Mouse (Mus musculus) ES-E14 (cell line): ENCODE results near the gene Ctsz. TPM values are rescaled to one million over a fixed set of nuclear protein-coding genes. Genes with fewer than 3 reads are reported as not detected.

Experiments used
- DNase-seq: peaks from one replicate; pipeline ENCODE4 v3.0.0-alpha.2; 2013; ENCODE audit warnings: low read depth, low spot score
- H3K27ac ChIP-seq: 2 replicates; pipeline ENCODE4 v1.5.1; 2012; ENCODE audit warnings: low read depth, mild to moderate bottlenecking, low read length, moderate library complexity, mixed read lengths; ENCODE audit not compliant: poor library complexity, insufficient read depth, severe bottlenecking
- H3K36me3 ChIP-seq: 2 replicates; pipeline ENCODE4 v1.6.1; 2012; ENCODE audit warnings: mild to moderate bottlenecking, low read length, moderate library complexity, mixed read lengths; ENCODE audit not compliant: control insufficient read depth, poor library complexity, insufficient read depth, severe bottlenecking
- H3K4me1 ChIP-seq, 2 experiments: fragments of 150-350 bp in 1 of 2; sonication (generic) in 1 of 2; 2 replicates each; pipeline ENCODE4 v1.6.1; 2012; ENCODE audit warnings: low read length in 2 of 2, mild to moderate bottlenecking in 1 of 2, mixed read lengths in 1 of 2; ENCODE audit not compliant: control insufficient read depth in 2 of 2, insufficient read depth in 2 of 2, poor library complexity in 1 of 2
- H3K4me3 ChIP-seq, 2 experiments: fragments of 150-350 bp in 1 of 2; sonication (generic) in 1 of 2; 2 replicates each; pipeline ENCODE4 v1.5.1; 2012; ENCODE audit warnings: low read length in 2 of 2, low read depth in 1 of 2, mild to moderate bottlenecking in 1 of 2, mixed read lengths in 1 of 2; ENCODE audit not compliant: insufficient read depth in 1 of 2, poor library complexity in 1 of 2, severe bottlenecking in 1 of 2
- H3K9ac ChIP-seq: 2 replicates; pipeline ENCODE4 v1.6.1; 2012; ENCODE audit warnings: low read depth, mild to moderate bottlenecking, low read length, mixed read lengths; ENCODE audit not compliant: poor library complexity, insufficient read depth, severe bottlenecking
- H3K9me3 ChIP-seq: fragments of 150-350 bp; sonication (generic); 2 replicates; pipeline ENCODE4 v1.6.1; 2012; ENCODE audit warnings: low read depth, mild to moderate bottlenecking, low read length; ENCODE audit not compliant: control insufficient read depth, insufficient read depth
- CHD2 ChIP-seq: IDR thresholded peaks from 2 replicates; pipeline ENCODE4 v1.6.1; 2014; ENCODE audit warnings: mild to moderate bottlenecking, low read depth, low read length, inconsistent platforms
- HCFC1 ChIP-seq: IDR thresholded peaks from 2 replicates; pipeline ENCODE4 v1.6.1; 2012; ENCODE audit warnings: low read length, inconsistent platforms, borderline replicate concordance; ENCODE audit not compliant: insufficient read depth
- MAFK ChIP-seq: IDR thresholded peaks from 2 replicates; pipeline ENCODE4 v1.6.1; 2014; ENCODE audit warnings: mild to moderate bottlenecking, low read depth, low read length, inconsistent platforms; ENCODE audit not compliant: insufficient read depth
- ZC3H11A ChIP-seq: IDR thresholded peaks from 2 replicates; pipeline ENCODE4 v1.6.1; 2012; ENCODE audit warnings: low read depth, mild to moderate bottlenecking, inconsistent platforms, low read length, borderline replicate concordance
- ZNF384 ChIP-seq: IDR thresholded peaks from 2 replicates; pipeline ENCODE4 v1.6.1; 2012; ENCODE audit warnings: low read depth, low read length, inconsistent platforms
- in situ Hi-C, 2 experiments: fragments of 600-800 bp; cut with MboI; formaldehyde crosslinking; loops; one replicate each; pipeline ENCODE4 v1.15.1; 2025; ENCODE audit warnings: low sequenced_read_pairs in 2 of 2, inconsistent platforms in 1 of 2; ENCODE audit not compliant: unreplicated experiment in 2 of 2
- total RNA-seq: library from RNA; depleted of rRNA; stranded (reverse); fragments of 300-350 nt; gene quantifications from 2 replicates; pipeline ENCODE4 v1.2.3, GENCODE M21; 2012

Gene Ctsz
- total RNA-seq, 1 experiment, result 207 TPM

- Histone ChIP-seq H3K9ac (no peak overlapping the region), H3K4me1 (peaks cover 5 to 7% of the 10 kb centered on the region in 2 experiments; a peak in 3 of 4 replicates), H3K9me3 (no peaks in the 10 kb centered on the region), H3K27ac (no peak overlapping the region), H3K36me3 (peaks cover 26% of the 10 kb centered on the region), H3K4me3 (no peak overlapping the region)
- no peak for DNase-seq
- in situ Hi-C loops, result no loop called here
- TF ChIP-seq MAFK (no peak), ZC3H11A (no peak), HCFC1 (no peak), ZNF384 (no peak), CHD2 (no peak)
Observed at GRCm38 (mm10) chr2:174470333-174470732, 31.5 kb upstream of the Ctsz start.

- Histone ChIP-seq H3K4me1 (peaks cover 0 to 6% of the 10 kb centered on the region in 2 experiments; a peak in 2 of 4 replicates), H3K27ac (peak within 1 kb of the TSS; percentile 86), H3K36me3 (peaks cover 32% of the 10 kb centered on the region), H3K4me3 (peak within 1 kb of the TSS; percentile 94 to 99), H3K9ac (peak within 1 kb of the TSS; percentile 97), H3K9me3 (no peaks in the 10 kb centered on the region; the same call in 1 of the 2 replicates)
- in situ Hi-C loops, result no loop called here
- TF ChIP-seq MAFK (no peak), ZNF384 (no peak), ZC3H11A (no peak), CHD2 (peak; percentile 80), HCFC1 (peak; percentile 82)
- peak; percentile 86 for DNase-seq
Observed at GRCm38 (mm10) chr2:174463789-174464523, 25.1 kb upstream of the Ctsz start, which contains the start of gene Atp5e. Gene Atp5e (minus strand): TSS chr2:174464105.

DNA sequence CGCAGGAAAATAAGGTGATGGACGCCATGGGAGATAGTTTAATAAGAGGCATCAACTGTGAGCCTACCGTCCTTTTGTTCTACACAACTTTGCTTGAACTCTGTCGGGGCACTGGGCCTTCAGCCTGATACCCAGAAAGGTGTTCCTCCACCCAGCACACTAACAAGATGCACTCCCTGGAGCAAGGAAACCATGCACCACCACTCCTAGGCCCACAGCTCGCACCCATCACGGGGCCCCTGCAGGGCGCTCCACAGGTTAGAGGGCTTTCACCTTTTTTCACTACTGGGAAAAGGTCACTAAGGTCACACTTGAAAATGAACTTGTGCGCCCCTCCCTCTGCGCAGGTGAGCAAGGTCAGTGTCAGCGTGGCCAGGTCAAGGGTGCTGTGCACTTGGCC, 24.5 kb upstream of the Ctsz start:
- Histone ChIP-seq H3K36me3 (peaks cover 31% of the 10 kb centered on the region), H3K4me3 (peak overlapping the region; percentile 94 to 99), H3K4me1 (peaks cover 0 to 6% of the 10 kb centered on the region in 2 experiments; a peak in 2 of 4 replicates), H3K9ac (peak overlapping the region; percentile 97), H3K27ac (peak overlapping the region; percentile 86), H3K9me3 (no peaks in the 10 kb centered on the region; the same call in 1 of the 2 replicates)
- in situ Hi-C loops, result no loop called here
- DNase-seq, result no peak
- TF ChIP-seq MAFK, result no peak
- no peak for TF ChIP-seq ZNF384
- TF ChIP-seq CHD2, result no peak
- TF ChIP-seq ZC3H11A, result no peak
- TF ChIP-seq HCFC1, result no peak

DNA sequence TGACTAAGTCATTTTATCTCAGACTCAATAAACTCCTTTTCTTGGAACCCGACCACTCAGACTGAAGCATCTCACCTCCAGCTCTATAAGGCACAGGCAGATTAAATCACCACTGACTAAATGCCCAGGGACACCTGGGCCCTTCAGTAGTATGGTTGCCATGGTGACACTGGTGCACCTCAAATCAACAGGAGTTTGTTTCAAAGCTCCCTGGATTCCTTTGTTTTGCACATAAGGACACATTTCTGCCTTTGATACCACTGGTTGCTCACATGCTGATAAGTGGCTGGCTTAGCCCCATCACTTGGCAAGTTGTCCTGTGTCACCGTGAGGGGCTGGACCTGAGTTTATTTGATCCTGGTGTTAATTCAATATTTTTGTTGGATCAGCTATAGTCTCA, 20.5 kb upstream of the Ctsz start:
- in situ Hi-C loops, result no loop called here
- Histone ChIP-seq H3K36me3 (peaks cover 17% of the 10 kb centered on the region), H3K9me3 (no peaks in the 10 kb centered on the region; the same call in 1 of the 2 replicates), H3K9ac (no peak overlapping the region), H3K4me1 (peaks cover 0 to 5% of the 10 kb centered on the region in 2 experiments; a peak in 2 of 4 replicates), H3K4me3 (no peak overlapping the region), H3K27ac (no peak overlapping the region)
- no peak for DNase-seq
- TF ChIP-seq HCFC1 (no peak), ZNF384 (no peak), CHD2 (no peak), MAFK (no peak), ZC3H11A (no peak)

DNA sequence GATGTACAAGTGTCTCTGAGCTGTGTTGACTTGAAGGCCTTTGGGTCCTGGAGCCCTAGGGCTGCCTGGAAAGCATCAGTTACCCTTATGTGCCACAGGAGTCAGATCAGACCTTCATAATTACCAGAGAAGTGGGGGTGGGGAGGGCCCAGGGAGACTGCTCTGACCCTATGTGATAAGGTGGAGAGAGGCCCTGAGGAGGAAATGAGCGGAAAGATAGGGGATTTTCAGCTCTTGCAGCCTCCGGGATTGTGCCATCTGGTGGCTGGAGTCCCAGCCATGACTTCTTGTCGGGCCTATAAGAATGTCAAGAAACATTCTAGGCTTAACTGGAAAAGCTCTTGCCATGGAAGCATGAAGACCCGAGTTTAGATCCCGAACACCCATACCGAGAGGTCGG, 14.8 kb upstream of the Ctsz start:
- Histone ChIP-seq H3K9me3 (no peaks in the 10 kb centered on the region), H3K27ac (no peak overlapping the region), H3K36me3 (no peaks in the 10 kb centered on the region), H3K4me3 (no peak overlapping the region), H3K9ac (no peak overlapping the region), H3K4me1 (no peaks in the 10 kb centered on the region)
- in situ Hi-C loops, result no loop called here
- DNase-seq, result no peak
- TF ChIP-seq ZC3H11A (0 out of 2 replicates have a peak, but pooled peaks have one; percentile 19), CHD2 (no peak)
